In the genomic region with DNA sequence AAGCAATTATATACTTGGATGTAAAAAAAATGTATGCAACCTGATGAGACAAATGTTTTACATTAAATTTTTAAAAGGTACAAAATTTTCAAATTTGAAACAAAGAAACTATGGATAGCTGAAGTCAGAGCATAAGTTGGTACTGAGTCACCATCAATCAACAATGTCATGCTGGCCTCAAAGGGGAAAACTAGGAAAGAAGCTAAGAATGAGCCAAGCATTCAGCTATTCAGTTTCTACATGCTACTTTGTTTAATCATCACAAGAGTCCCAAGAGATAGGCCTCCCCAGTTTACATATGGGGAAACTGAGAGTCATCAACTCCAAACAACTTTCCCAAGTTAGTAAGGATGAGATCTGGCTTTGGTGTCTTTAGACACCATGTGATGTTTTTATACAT, we compare ENCODE assay signal across 31 mouse cellular contexts. TPM values are rescaled to one million over a fixed set of nuclear protein-coding genes. Genes with fewer than 3 reads are reported as not detected.
"Had no signal": no experiment of that assay in that cellular context is flagged by ENCODE, and none has a peak within 500 bp of the region (broad histone marks: within the 10 kb centered on the region; RNA-seq: fewer than 3 reads in every experiment).

No protein-coding gene starts in this region.

- H3K4me3 ChIP-seq: embryonic facial prominence, embryonic 10.5 days; embryonic facial prominence, embryonic 12.5 days; embryonic facial prominence, embryonic 13.5 days; embryonic facial prominence, embryonic 15.5 days; erythroblast, embryonic 14.5 days; forebrain, embryonic 10.5 days; forebrain, embryonic 12.5 days; forebrain, embryonic 13.5 days; forebrain, embryonic 15.5 days; gastrocnemius, adult 2 months; heart, adult 2 months; heart, embryonic 10.5 days had no signal

- H3K9me3 ChIP-seq: embryonic facial prominence, embryonic 10.5 days; embryonic facial prominence, embryonic 12.5 days; embryonic facial prominence, embryonic 13.5 days; embryonic facial prominence, embryonic 15.5 days; forebrain, embryonic 10.5 days; forebrain, embryonic 12.5 days; forebrain, embryonic 13.5 days; forebrain, embryonic 15.5 days; heart, embryonic 10.5 days had no signal

- H3K27ac ChIP-seq: embryonic facial prominence, embryonic 10.5 days; embryonic facial prominence, embryonic 12.5 days; embryonic facial prominence, embryonic 13.5 days; embryonic facial prominence, embryonic 15.5 days; forebrain, embryonic 10.5 days; forebrain, embryonic 12.5 days; forebrain, embryonic 13.5 days; forebrain, embryonic 15.5 days; gastrocnemius, adult 2 months; heart, adult 2 months; heart, embryonic 10.5 days had no signal

- H3K4me2 ChIP-seq: embryonic facial prominence, embryonic 12.5 days; embryonic facial prominence, embryonic 13.5 days; embryonic facial prominence, embryonic 15.5 days; forebrain, embryonic 12.5 days; forebrain, embryonic 13.5 days; forebrain, embryonic 15.5 days had no signal

- H3K9ac ChIP-seq: embryonic facial prominence, embryonic 12.5 days; embryonic facial prominence, embryonic 13.5 days; embryonic facial prominence, embryonic 15.5 days; forebrain, embryonic 12.5 days; forebrain, embryonic 13.5 days; forebrain, embryonic 15.5 days; forebrain, postnatal 0 days had no signal

- ATAC-seq: forebrain, embryonic 13.5 days; forebrain, embryonic 15.5 days; forebrain, embryonic 16.5 days had no signal

- H3K4me1 ChIP-seq: embryonic facial prominence, embryonic 10.5 days; embryonic facial prominence, embryonic 12.5 days; embryonic facial prominence, embryonic 13.5 days; embryonic facial prominence, embryonic 15.5 days; forebrain, embryonic 10.5 days; forebrain, embryonic 12.5 days; forebrain, embryonic 13.5 days; forebrain, embryonic 15.5 days; heart, embryonic 10.5 days had no signal

- H3K27me3 ChIP-seq: embryonic facial prominence, embryonic 15.5 days; forebrain, embryonic 15.5 days had no signal

- DNase-seq: cerebellum, adult 9-11 months; cerebellum, postnatal 10 days; cerebellum, postnatal 14 days; cerebellum, postnatal 25 days; cerebellum, postnatal 36 days; embryo, embryonic 11 days; forebrain, postnatal 0 days; gastrocnemius, adult 2 months; gastrocnemius, postnatal 10 days; gastrocnemius, postnatal 14 days; gastrocnemius, postnatal 25 days; gastrocnemius, postnatal 36 days; heart, adult 11 months; heart, adult 18-20 months; heart, adult 2 months had no signal

- H3K36me3 ChIP-seq: embryonic facial prominence, embryonic 10.5 days; embryonic facial prominence, embryonic 12.5 days; embryonic facial prominence, embryonic 13.5 days; embryonic facial prominence, embryonic 15.5 days; forebrain, embryonic 10.5 days; forebrain, embryonic 12.5 days; forebrain, embryonic 15.5 days; heart, embryonic 10.5 days had no signal

RNA-seq across cellular contexts. Expression of a gene that starts 19.8 kb away (rescaled TPM):
- total RNA-seq: common myeloid progenitor, adult 5-6 weeks; gastrocnemius, adult 18-20 months; gastrocnemius, adult 2 months; gastrocnemius, adult 8-10 months; gastrocnemius, postnatal 10 days; gastrocnemius, postnatal 25 days; gastrocnemius, postnatal 36 days; granulocyte monocyte progenitor cell, adult 5-6 weeks; heart, adult 18-20 months; heart, adult 2 months; heart, adult 8-10 months had no signal
- polyA plus RNA-seq: embryonic facial prominence, embryonic 10.5 days; embryonic facial prominence, embryonic 12.5 days; embryonic facial prominence, embryonic 13.5 days; embryonic facial prominence, embryonic 15.5 days; erythroblast, embryonic 14.5 days; forebrain, embryonic 10.5 days; heart, adult 2 months; heart, embryonic 10.5 days had no signal
